In genomic region chr5:116489621-116490020, GRCm38 (mm10) we compare ENCODE assay signal across 10 mouse cellular contexts.
"Had no signal": no experiment of that assay in that cellular context is flagged by ENCODE, and none has a peak within 500 bp of the region (broad histone marks: within the 10 kb centered on the region; RNA-seq: fewer than 3 reads in every experiment).

No protein-coding gene starts in this region.

- H3K27ac ChIP-seq: limb, embryonic 12.5 days; liver, embryonic 13.5 days; midbrain, embryonic 13.5 days; stomach, postnatal 0 days had no signal

- H3K4me1 ChIP-seq: liver, embryonic 13.5 days had no signal

- H3K9ac ChIP-seq: limb, embryonic 12.5 days; liver, embryonic 13.5 days; liver, postnatal 0 days; midbrain, embryonic 13.5 days had no signal

- H3K36me3 ChIP-seq: limb, embryonic 12.5 days; liver, embryonic 13.5 days; midbrain, embryonic 13.5 days had no signal

- ATAC-seq: liver, postnatal 0 days; midbrain, embryonic 13.5 days had no signal

- H3K4me2 ChIP-seq: limb, embryonic 12.5 days; liver, embryonic 13.5 days; midbrain, embryonic 13.5 days had no signal

- H3K27me3 ChIP-seq: limb, embryonic 12.5 days; liver, embryonic 13.5 days; midbrain, embryonic 13.5 days had no signal

- DNase-seq: kidney, adult 9 months; kidney, postnatal 14 days; liver; liver, embryonic 13.5 days; liver, postnatal 0 days; right cerebral cortex, postnatal 14 days; thymus, postnatal 4 days had no signal

- H3K4me3 ChIP-seq: limb, embryonic 12.5 days; liver, embryonic 13.5 days; midbrain, embryonic 13.5 days had no signal

- H3K9me3 ChIP-seq: limb, embryonic 12.5 days; liver, embryonic 13.5 days; midbrain, embryonic 13.5 days had no signal
